Mouse (Mus musculus): ENCODE data around the gene Hnrnpdl. TPM values are rescaled to one million over a fixed set of nuclear protein-coding genes. Genes with fewer than 3 reads are reported as not detected.
A peak's percentile ranks its signal among the peaks of the same experiment; 100 is the strongest.

Gene Hnrnpdl
- polyA plus RNA-seq, 1 experiment from 2014 or later: 58.8 TPM

DNA sequence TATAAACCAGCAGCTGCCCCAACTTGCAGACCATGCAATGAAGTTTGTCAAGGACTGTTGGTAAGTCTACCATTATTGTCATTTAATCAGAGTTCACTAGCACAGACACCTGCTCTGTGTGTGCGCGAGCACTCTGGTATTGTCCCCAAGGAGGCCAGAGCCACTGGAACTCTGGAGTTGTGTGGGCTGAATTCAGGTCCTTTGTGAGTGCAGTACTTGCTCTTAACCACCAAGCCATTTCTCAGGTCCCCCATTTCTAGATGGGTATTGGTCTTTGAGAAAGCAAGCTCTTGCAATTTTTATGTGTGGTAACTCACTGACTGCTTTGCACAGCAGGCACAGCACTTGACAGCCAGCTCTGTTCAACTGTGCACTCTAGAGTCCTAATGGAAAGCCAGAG lies 7.4 kb downstream of the Hnrnpdl start:
- H3K4me2 ChIP-seq (replicated peaks; ENCODE audit: low read depth): no peak overlapping the region
- H3K9ac ChIP-seq (ENCODE audit: low read length): no peak overlapping the region
- H3K4me1 ChIP-seq (replicated peaks; ENCODE audit: control insufficient read depth, insufficient read depth): 0 out of 2 replicates have a peak, but pooled peaks cover 2% of the 10 kb centered on the region
- ATAC-seq (ENCODE audit: low FRiP score, low TSS enrichment) (no peak), DNase-seq (ENCODE audit: low spot score) (no peak)
- TF ChIP-seq CTCF (IDR thresholded peaks at IDR 0.05; ENCODE audit: low read depth) (0 out of 2 replicates have a peak, but pooled peaks have one; percentile 8), EP300 (optimal IDR thresholded peaks at IDR 0.05) (no peak)
- no peak overlapping the region for H3K27ac ChIP-seq (replicated peaks)
- no peaks in the 10 kb centered on the region for H3K27me3 ChIP-seq (ENCODE audit: control insufficient read depth, insufficient read depth, low read length)
- no peak overlapping the region for H3K4me3 ChIP-seq (ENCODE audit: low read depth, low read length)
- H3K9me3 ChIP-seq (ENCODE audit: control insufficient read depth, low read length): no peaks in the 10 kb centered on the region
- 93% methylated on average over 2 of the region's 2 CpGs for WGBS
- peaks cover 7% of the 10 kb centered on the region; the same call in 1 of the 2 replicates for H3K36me3 ChIP-seq (ENCODE audit: control insufficient read depth, insufficient read depth, low read length)

DNA sequence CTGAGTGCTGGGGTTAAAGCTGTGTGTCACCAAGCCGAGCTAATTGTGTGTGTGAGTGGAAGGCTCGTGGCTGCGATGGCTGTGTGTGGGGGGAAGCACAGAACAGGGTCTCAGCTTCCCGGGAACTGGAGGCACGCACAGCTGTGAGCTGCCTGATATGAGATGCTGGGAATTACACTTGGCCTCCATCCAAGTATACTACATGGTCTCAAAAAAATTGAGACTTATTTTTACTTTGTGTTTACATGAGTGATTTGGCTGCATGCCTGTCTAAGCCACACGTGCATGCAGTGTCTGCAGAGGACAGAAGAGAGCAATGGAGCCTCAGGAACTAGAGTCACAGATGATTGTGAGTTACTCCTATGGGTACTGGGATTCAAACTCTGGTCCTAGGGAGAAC lies 9.4 kb downstream of the Hnrnpdl start:
- ATAC-seq (ENCODE audit: low FRiP score, low TSS enrichment) (peak; percentile 44), DNase-seq (ENCODE audit: low spot score) (no peak)
- Histone ChIP-seq H3K36me3 (ENCODE audit: control insufficient read depth, insufficient read depth, low read length) (peaks cover 7% of the 10 kb centered on the region; the same call in 1 of the 2 replicates), H3K4me3 (ENCODE audit: low read depth, low read length) (no peak overlapping the region), H3K9me3 (ENCODE audit: control insufficient read depth, low read length) (no peaks in the 10 kb centered on the region), H3K4me2 (replicated peaks; ENCODE audit: low read depth) (no peak overlapping the region), H3K27me3 (ENCODE audit: control insufficient read depth, insufficient read depth, low read length) (no peaks in the 10 kb centered on the region), H3K27ac (replicated peaks) (0 out of 2 replicates have a peak overlapping the region, but pooled peaks have one; percentile 40), H3K9ac (ENCODE audit: low read length) (no peak overlapping the region), H3K4me1 (replicated peaks; ENCODE audit: control insufficient read depth, insufficient read depth) (no peaks in the 10 kb centered on the region)
- TF ChIP-seq EP300 (optimal IDR thresholded peaks at IDR 0.05): no peak
- 0 out of 2 replicates have a peak, but pooled peaks have one; percentile 16 for TF ChIP-seq CTCF (IDR thresholded peaks at IDR 0.05; ENCODE audit: low read depth)
- 6% methylated on average over 6 of the region's 6 CpGs for WGBS

DNA sequence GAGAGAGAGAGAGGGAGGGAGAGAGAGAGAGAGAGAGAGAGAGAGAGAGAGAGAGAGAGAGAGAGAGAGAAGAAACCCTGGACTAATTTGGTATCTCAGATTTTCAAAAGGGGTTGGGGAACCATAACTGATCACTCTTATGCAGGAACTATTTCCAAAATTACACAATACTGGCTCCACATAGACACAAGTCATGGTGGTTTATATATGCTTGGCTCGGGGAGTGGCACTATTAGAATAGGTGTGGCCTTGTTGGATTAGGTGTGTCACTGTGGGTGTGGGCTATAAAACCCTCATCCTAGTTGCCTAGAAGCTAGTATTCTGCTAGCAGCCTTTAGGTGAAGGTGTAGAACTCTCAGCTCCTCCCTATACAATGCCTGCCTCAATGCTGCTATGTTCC lies 14.6 kb downstream of the Hnrnpdl start:
- Histone ChIP-seq H3K27ac (replicated peaks) (no peak overlapping the region), H3K4me1 (replicated peaks; ENCODE audit: control insufficient read depth, insufficient read depth) (no peaks in the 10 kb centered on the region), H3K9ac (ENCODE audit: low read length) (no peak overlapping the region), H3K36me3 (ENCODE audit: control insufficient read depth, insufficient read depth, low read length) (no peaks in the 10 kb centered on the region), H3K27me3 (ENCODE audit: control insufficient read depth, insufficient read depth, low read length) (no peaks in the 10 kb centered on the region), H3K9me3 (ENCODE audit: control insufficient read depth, low read length) (no peaks in the 10 kb centered on the region), H3K4me3 (ENCODE audit: low read depth, low read length) (no peak overlapping the region), H3K4me2 (replicated peaks; ENCODE audit: low read depth) (no peak overlapping the region)
- TF ChIP-seq EP300 (optimal IDR thresholded peaks at IDR 0.05) (no peak), CTCF (IDR thresholded peaks at IDR 0.05; ENCODE audit: low read depth) (no peak)
- DNase-seq (ENCODE audit: low spot score) (no peak), ATAC-seq (ENCODE audit: low FRiP score, low TSS enrichment) (peak; percentile 78; the same call in 1 of the 2 replicates)
- 36% methylated on average over 1 of the region's 1 CpGs for WGBS

DNA sequence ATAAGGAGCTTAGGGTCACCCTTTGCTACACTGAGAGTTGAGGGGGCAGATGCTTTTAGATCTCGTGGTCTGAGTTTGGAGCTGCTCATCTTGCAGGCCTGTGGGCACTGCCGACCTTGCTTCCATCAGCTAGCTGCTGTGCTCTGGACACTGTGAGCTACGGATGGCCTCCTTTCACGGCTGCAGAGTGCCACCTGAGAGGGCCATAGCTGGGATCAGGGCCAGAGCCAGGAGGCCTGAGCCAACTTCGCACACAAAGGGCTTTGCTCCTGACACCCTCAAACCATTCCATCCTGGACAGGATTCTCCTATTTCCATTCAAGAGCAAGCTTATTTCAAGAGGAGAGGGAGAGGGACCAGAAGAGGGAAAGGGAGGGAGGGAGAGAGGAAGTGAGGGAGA lies 15.1 kb downstream of the Hnrnpdl start:
- H3K36me3 ChIP-seq (ENCODE audit: control insufficient read depth, insufficient read depth, low read length): no peaks in the 10 kb centered on the region
- no peak overlapping the region for H3K4me2 ChIP-seq (replicated peaks; ENCODE audit: low read depth)
- WGBS: 73% methylated on average over 5 of the region's 5 CpGs
- ATAC-seq (ENCODE audit: low FRiP score, low TSS enrichment): peak; percentile 16; the same call in 1 of the 2 replicates
- H3K4me1 ChIP-seq (replicated peaks; ENCODE audit: control insufficient read depth, insufficient read depth): no peaks in the 10 kb centered on the region
- H3K4me3 ChIP-seq (ENCODE audit: low read depth, low read length): no peak overlapping the region
- no peak overlapping the region for H3K9ac ChIP-seq (ENCODE audit: low read length)
- DNase-seq (ENCODE audit: low spot score): no peak
- no peak overlapping the region for H3K27ac ChIP-seq (replicated peaks)
- no peak for TF ChIP-seq CTCF (IDR thresholded peaks at IDR 0.05; ENCODE audit: low read depth)
- no peak for TF ChIP-seq EP300 (optimal IDR thresholded peaks at IDR 0.05)
- H3K9me3 ChIP-seq (ENCODE audit: control insufficient read depth, low read length): no peaks in the 10 kb centered on the region
- H3K27me3 ChIP-seq (ENCODE audit: control insufficient read depth, insufficient read depth, low read length): no peaks in the 10 kb centered on the region

DNA sequence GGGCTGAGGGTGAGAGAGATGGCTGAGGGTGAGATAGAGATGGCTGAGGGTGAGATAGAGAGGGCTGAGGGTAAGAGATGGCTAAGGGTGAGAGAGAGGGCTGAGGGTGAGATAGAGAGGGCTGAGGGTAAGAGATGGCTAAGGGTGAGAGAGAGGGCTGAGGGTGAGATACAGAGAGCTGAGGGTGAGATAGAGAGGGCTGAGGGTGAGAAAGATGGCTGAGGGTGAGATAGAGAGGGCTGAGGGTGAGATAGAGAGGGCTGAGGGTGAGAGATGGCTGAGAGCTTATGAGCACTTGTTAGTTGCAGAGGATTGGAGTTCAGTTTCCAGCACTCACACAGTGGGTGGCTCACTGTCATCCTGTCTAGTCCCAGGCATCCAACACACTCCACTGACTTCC lies 19.4 kb downstream of the Hnrnpdl start:
- H3K9ac ChIP-seq (ENCODE audit: low read length): no peak overlapping the region
- no peaks in the 10 kb centered on the region for H3K4me1 ChIP-seq (replicated peaks; ENCODE audit: control insufficient read depth, insufficient read depth)
- H3K4me2 ChIP-seq (replicated peaks; ENCODE audit: low read depth): no peak overlapping the region
- H3K4me3 ChIP-seq (ENCODE audit: low read depth, low read length): no peak overlapping the region
- TF ChIP-seq CTCF (IDR thresholded peaks at IDR 0.05; ENCODE audit: low read depth) (no peak), EP300 (optimal IDR thresholded peaks at IDR 0.05) (no peak)
- H3K27ac ChIP-seq (replicated peaks): no peak overlapping the region
- ATAC-seq (ENCODE audit: low FRiP score, low TSS enrichment): no peak
- H3K27me3 ChIP-seq (ENCODE audit: control insufficient read depth, insufficient read depth, low read length): no peaks in the 10 kb centered on the region
- no peaks in the 10 kb centered on the region for H3K36me3 ChIP-seq (ENCODE audit: control insufficient read depth, insufficient read depth, low read length)
- H3K9me3 ChIP-seq (ENCODE audit: control insufficient read depth, low read length): no peaks in the 10 kb centered on the region
- DNase-seq (ENCODE audit: low spot score): no peak

DNA sequence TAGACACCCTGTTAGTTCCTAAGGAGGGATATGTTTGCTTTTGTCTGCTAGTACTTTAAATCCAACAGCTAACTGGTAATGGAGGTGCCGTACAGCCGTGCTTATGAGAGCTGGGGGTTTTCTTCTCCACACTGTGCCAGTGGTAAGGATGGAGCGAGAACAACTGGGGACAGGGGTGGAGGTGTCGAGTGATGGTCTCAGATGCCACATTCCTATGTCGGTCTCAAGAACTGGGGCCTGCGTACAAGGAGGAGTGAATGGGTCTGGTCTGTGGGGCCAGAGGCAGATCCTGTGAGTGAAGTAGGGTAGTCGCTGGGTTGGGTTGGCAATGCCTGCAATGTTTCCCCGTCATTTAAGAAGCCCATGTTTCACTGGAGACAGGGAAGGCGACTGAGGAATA lies 26.9 kb downstream of the Hnrnpdl start:
- Histone ChIP-seq H3K27me3 (ENCODE audit: control insufficient read depth, insufficient read depth, low read length) (no peaks in the 10 kb centered on the region), H3K9me3 (ENCODE audit: control insufficient read depth, low read length) (no peaks in the 10 kb centered on the region), H3K4me3 (ENCODE audit: low read depth, low read length) (no peak overlapping the region), H3K36me3 (ENCODE audit: control insufficient read depth, insufficient read depth, low read length) (no peaks in the 10 kb centered on the region), H3K4me2 (replicated peaks; ENCODE audit: low read depth) (no peak overlapping the region), H3K4me1 (replicated peaks; ENCODE audit: control insufficient read depth, insufficient read depth) (no peaks in the 10 kb centered on the region), H3K9ac (ENCODE audit: low read length) (no peak overlapping the region), H3K27ac (replicated peaks) (no peak overlapping the region)
- ATAC-seq (ENCODE audit: low FRiP score, low TSS enrichment) (no peak), DNase-seq (ENCODE audit: low spot score) (no peak)
- 78% methylated on average over 9 of the region's 9 CpGs for WGBS
- TF ChIP-seq EP300 (optimal IDR thresholded peaks at IDR 0.05): no peak
- TF ChIP-seq CTCF (IDR thresholded peaks at IDR 0.05; ENCODE audit: low read depth): no peak
